Mouse (Mus musculus): ENCODE measurements around the gene Sumo3.

GRCm38 (mm10) chr10:77624570-77624995 lies 18.7 kb downstream of the Sumo3 start:
- TF ChIP-seq USF1 (IDR thresholded peaks at IDR 0.05; ENCODE audit: low read depth) (no peak), MYOD1 (IDR thresholded peaks at IDR 0.05; ENCODE audit: control insufficient read depth, insufficient read length, low read depth) (no peak), MYOG (IDR thresholded peaks at IDR 0.05; ENCODE audit: control insufficient read depth, extremely low read depth, insufficient read length) (no peak), CTCF (IDR thresholded peaks at IDR 0.05; ENCODE audit: control insufficient read depth, insufficient read depth, insufficient read length) (no peak), MAX (IDR thresholded peaks at IDR 0.05) (no peak), CEBPB (IDR thresholded peaks at IDR 0.05; ENCODE audit: low read depth) (no peak)
